Mouse (Mus musculus): Measurements from ENCODE around the gene Asdurf. TPM values are rescaled to one million over a fixed set of nuclear protein-coding genes. Genes with fewer than 3 reads are reported as not detected.

The Asdurf gene
- total RNA-seq, 4 experiments from 2014 or later, result 1.3 to 9.5 (median 3.5) TPM; not detected in 1

Other genes starting within 250 kb of the Asdurf start
- gene 1700019A02Rik, start 165.0 kb downstream of the Asdurf start, total RNA-seq (2022), result not detected
- gene Pms1, start 55.6 kb downstream of the Asdurf start, total RNA-seq (2022), result 10 to 100 TPM; 10.8 to 16.2 (median 13.2) TPM
- 10 to 100 TPM; 11.6 to 16.9 (median 16.3) TPM for gene Ormdl1, start 55.5 kb downstream of the Asdurf start, total RNA-seq (2022)
- gene Gm28778, start 55.5 kb downstream of the Asdurf start, total RNA-seq (2022), result 1 to 10 TPM in 2 of 4 experiments, under 1 TPM in 2; 0.37 to 5.1 (median 1.0) TPM
- gene Osgepl1, start 39.0 kb downstream of the Asdurf start, total RNA-seq (2022), result 10 to 100 TPM; 51.9 to 59.8 (median 57.0) TPM
- gene Gm28551, start within 50 bp of the Asdurf start, total RNA-seq (2022), result under 1 TPM in 1 of 4 experiments, not detected in 3; 0.25 TPM
- 10 to 100 TPM; 52.9 to 61.2 (median 57.3) TPM for gene Asnsd1, start 133 bp upstream of the Asdurf start, total RNA-seq (2022)

Data from heart, adult 8-10 months (tissue).